Mouse (Mus musculus) frontal cortex, adult (tissue): ENCODE results near the gene Dpp7.

ENCODE experiments used
- ATAC-seq: cut with Nextera tagmentation; 2 replicates; pipeline ENCODE4 v1.9.2; 2017; ENCODE audit warnings: mild to moderate bottlenecking, moderate library complexity, mixed read lengths; ENCODE audit not compliant: low TSS enrichment

Gene Dpp7

DNA sequence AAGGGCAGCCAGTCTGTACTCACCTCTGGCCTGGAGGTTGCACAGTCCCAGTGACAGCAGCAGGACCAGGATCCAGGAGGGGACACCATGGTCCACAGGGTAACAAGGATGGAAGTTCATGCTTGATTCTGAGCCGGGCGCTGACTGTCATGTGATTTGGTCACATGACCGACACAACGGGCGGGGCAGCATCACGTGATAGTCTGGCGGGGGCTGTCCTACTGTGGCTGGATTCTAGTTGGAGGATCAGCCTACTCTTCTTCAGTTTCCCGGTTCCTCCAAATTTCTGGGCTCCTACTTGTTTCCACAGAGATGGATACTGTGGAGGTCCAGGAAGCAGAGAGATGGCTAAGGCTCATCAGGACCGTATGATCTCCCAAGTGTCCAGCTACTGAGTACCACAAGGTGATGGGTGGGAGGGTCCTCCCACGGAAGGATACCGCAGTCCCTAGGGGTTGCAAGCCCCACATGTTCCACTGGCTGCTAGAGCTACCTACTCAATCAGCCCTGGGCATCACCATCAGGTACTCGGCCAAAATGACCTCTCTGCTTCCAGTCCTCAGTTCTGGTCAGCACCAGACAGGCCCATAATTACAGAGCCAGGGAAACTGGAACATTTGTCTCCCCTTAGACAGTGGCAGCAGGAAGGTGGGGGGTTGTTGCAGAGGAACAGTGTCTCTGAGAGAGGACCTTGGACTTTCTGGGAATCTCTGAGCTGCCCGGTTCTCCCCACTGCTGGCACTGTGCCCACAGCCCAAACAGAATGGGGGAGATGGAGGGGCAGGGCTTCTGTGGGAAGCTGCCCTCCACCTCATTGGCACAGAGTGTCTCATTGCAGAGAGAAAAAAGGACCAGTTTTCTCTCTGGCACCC, at the start of gene Dpp7:
Dpp7 (minus strand) TSS at position 152 of the 872 bp plus-strand sequence.
- ATAC-seq, result peak; percentile 66

DNA sequence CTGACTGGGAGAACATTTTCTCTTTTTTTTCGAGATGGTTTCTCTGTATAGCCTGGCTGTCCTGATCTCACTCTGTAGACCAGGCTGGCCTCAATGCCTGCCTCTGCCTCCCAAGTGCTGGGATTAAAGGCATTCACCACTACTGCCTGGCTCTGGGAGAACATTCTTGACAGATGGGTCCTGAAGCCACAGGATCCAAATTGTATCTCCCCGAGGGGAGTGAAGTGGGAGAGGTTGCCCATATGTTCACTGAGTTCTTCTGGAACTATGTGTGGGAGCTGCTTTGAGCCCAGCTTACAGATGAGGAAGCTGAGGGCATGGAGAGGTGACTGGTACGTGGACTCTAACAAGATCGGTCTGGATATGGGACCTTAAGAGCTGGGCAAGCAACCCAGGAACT, 47.8 kb upstream of the Dpp7 start:
- no peak for ATAC-seq

DNA sequence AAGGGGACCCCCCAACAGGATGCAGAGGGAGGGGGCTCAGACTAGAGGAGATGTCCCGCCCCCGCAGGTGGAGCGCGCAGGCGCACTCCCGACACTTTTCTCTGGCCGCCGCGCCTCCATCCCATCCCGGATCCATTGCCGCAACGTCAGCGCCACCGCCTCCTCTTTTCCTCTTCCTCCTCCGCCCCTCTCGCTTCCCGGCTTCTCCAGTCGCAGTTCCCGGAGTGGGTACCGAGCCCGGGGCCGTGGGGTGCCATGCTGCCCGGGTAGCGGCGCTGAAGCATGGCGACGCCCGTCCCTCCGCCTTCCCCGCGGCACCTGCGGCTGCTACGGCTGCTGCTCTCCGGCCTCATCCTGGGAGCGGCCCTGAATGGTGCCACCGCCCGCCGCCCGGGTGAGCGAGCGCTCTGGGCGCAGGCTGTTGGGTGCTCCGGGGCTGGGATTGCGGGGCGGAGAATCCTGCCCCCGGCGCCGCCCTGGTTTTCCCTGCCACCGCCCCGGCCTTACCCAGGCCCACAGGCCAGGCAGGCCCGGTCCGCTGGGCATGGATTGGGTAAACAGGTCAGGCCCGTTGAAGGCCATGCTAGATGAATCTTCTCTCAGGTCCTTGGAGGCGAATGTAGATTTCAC, 46.9 kb upstream of the Dpp7 start:
- ATAC-seq, result peak; percentile 80

DNA sequence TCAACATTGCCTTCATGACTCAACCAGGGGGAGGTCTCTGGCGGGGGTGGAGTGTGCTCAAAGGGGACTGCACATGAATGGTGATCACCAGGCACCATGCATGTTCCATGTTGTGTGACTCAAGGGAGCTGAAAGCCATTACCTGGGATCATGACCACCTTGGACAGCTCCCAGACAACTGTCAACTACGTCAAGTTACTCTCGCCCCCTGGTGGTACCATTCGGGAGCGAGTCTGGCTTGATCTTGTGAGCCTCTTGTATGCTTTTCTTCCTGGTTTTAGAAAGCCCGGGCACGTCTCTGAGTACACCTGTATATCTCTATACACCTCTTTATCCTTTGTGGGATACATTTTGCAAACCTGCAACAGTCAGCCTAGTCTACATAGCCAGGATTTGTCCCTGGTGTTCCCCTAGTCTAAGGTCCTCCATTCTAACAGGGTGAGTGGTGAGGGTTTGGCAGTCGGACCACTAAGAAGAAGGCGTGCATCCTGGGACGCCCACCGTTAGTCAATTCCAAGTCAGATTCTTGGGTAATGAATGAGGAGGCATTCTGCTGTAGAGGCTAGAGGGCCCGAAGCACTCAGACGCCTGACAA, 46.3 kb upstream of the Dpp7 start:
- ATAC-seq, result peak; percentile 27; the same call in 1 of the 2 replicates

DNA sequence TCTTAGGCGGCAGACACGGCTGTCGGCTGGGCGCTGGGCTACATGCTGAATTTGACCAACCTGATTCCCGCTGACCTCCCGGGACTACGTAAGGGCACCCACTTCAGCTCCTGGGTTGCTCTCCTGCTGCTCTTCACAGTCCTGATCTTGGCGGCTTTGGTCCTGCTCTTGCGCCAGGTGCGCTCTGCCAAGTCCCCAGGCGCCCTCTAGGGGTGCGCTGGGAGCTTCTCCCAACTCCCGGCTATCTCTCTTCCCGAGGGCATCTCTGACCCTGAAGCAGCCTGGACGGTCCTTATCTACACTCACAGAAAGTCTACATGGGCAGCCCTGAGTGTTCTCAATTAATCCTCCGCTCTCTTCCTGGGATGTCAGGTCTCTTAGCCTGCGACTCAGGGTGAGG, 44.6 kb upstream of the Dpp7 start:
- ATAC-seq, result no peak

DNA sequence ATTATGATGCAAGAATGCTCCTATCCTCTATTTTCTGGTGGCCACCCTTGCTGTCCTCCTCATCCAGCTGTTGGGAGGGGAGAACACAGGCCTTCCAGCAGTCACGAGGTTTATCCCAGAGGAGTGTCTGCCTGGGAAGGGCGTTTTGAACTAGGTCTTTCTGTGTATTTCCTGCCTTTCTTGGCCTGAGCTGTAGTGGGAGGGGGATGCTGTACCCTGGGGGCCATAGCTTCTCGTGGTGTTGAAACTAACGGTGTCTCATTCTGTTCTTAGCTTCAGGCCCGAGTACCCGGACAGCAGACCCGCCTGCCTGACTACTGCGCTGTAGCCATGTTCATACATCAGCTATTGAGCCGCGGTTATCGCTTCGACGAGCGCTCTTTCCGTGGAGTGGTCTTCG, 44.1 kb upstream of the Dpp7 start:
- no peak for ATAC-seq

DNA sequence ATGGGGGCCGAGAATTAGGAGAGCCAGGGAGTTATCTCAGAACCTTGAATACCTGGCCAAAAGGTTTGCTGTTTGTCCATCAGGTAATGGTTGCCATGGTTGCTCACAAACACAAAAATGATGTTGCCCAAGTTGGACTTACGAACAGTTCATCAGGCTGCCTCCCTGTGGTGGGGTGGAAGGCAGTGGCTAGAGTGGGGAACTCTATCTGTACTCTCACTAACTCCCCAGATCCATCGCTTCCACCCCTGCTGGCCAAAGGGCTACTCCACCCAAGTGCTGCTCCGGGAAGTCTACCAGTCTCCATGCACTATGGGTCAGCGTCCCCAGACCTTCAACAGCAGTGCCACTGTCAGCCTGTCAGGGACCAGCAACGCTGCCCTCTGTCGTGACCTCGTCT, 42.9 kb upstream of the Dpp7 start, which contains the start of gene Npdc1:
Npdc1 (plus strand) TSS at position 301 of the 400 bp plus-strand sequence.
- no peak for ATAC-seq

DNA sequence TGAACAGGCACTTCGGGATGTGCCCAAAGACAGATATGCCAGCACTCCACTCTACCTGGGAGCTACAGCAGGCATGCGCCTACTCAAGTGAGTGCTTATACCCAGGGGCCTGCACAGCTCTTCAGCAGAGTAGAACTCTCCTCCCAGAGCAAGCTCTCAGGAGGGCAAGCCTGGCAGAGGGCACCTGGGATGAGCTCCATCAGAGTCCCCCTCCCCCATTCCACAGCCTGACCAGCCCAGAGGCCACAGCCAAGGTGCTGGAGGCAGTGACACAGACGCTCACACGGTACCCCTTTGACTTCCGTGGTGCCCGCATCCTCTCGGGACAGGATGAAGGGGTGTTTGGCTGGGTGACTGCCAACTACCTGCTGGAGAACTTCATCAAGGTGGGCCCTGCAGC, 41.9 kb upstream of the Dpp7 start:
- no peak for ATAC-seq

DNA sequence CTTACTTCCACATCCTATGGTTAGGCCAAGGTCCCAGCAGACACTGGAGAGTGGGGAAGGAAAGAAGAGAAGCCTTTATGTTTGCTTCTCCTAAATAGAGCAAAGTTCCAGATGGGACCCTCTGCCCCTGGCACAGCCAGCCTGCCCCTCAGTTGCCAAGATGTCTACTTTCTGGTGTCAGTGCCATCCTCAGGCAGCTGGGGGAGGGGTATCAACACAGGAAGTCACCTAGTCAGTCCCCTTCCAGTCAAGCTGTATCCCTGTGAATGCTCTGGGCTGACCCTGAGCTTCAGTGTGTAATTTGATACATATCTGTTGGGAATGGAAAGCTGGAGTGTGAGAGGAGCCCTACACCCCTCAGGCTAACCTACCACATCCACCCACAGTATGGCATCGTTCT, 40.9 kb upstream of the Dpp7 start:
- ATAC-seq, result no peak

DNA sequence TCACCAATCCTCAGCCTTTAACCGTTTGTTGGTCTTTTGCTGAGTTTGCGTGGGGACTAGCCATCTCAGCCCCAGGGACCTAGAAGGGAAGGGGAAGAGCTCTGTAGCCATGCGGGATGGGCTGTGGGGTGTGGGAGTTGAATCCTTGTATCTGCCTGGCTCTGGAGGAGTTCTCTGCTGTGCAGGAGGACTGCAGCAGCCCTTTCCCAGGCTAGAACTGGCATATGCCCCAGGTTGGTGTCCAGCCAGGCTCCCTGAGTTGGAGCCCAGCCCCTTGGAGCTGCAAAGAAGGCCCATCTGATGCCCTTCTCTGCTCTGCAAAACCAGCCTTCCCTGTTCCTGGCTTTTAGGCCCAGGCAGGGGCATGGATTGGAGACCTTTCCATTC, 40.4 kb upstream of the Dpp7 start:
- 0 out of 2 replicates have a peak, but pooled peaks have one; percentile 20 for ATAC-seq

DNA sequence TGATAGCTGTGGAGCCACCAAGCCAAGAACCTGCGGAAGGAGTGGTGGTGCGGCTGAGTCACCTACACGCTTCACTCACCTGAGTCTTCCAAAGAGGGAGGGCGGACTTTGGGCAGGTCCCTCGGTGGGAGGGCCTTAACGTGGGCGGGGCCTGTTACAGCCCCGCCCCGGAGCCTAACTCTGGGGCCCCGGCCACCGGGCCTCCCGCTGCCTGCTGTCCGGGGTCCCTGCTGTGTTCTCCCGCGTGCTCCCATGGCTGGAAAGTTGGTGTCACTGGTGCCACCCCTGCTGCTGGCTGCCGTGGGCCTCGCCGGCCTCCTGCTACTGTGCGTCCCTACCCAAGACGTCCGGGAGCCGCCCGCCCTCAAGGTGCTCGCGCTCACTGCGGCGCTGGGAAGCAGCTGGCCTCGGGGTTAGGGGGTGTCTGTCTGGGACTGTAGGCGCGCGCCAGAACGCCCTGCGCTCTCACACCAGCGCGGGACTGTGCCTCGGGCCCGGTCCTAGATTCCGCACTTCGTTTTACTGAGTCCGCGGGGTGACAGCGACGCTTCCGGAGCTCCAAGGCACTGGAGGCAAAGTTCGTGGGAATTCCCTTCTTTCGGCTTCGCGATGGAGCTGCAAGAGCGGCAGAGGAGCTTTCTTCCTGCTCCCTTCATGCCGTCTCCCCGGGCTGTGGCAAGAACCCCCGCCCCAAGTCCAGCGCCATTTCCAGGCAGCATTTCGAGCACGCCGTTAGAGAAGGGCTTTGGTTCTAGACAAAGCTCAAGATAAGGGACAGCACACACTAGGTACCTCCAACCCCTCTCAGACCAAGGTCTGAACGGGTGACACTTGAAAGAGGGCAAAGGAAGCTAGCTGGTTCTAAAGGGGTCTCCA, 39.8 kb upstream of the Dpp7 start, which contains the start of gene Entpd2:
Entpd2 (plus strand) TSS at position 154 of the 876 bp plus-strand sequence.
- ATAC-seq, result peak; percentile 43

DNA sequence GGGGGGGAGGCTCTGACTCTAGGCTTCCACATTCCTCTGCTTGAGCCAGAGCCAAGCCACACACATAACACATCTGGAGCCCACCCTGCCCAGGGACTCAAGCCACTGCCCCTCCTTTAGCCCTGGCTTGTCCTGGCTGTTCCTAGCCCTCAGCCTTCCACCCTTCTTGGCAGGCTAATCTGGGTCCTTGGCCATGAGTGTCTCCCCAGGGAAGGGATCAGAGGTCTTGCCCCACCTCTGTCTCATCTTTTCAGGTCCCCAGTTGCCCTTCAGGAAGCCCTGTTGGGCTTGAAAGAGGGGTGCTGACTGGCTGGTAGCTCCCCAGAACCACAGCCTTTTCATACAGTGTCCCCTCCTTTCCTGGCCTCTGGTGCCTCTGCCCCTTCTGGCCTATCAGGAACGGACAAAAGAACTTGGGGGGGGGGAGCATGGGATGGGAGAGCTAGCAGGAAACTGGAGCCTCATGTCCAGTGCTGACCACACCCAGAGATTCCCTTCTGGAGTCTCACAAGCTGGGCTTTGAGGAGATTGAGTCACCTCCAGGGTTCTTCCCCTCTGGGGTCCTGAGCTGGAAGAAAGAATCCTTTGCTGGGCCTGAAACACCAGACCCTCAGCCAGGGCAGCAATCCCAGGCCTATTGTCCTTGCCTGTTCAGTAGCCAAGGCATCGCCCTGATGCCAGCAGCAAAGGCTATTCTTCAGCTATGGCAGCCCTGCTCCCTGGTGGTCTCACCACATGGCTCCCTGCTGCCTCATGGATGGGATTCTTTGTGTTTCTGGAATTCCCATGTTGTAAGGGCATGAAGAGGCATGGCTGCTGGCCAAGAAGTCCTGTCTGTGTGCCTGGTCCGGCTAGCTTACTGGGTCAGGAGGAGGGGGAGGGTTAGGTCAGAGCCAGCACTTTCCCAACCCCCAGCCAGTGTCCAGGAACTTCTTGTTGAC, 38.4 kb upstream of the Dpp7 start:
- ATAC-seq, result 0 out of 2 replicates have a peak, but pooled peaks have one; percentile 16

DNA sequence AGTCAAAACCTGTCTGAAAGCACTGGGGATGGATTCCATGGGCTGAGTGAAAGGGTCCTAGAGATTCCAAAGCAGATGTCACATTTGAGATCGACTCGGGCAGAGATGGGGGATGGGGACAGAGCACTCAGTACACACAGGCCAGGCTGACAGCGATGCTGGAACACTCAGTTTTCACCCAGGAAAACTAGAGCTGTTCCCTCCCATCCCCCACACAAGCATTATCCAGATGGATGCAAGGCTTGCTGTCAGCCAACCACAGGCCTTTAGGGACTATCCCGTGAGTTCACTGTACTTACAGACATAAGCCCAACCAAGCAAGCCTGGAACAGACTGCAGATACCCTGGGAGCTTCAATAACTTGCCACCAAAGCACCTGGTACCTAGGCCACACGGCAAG, 35.1 kb upstream of the Dpp7 start:
- no peak for ATAC-seq

DNA sequence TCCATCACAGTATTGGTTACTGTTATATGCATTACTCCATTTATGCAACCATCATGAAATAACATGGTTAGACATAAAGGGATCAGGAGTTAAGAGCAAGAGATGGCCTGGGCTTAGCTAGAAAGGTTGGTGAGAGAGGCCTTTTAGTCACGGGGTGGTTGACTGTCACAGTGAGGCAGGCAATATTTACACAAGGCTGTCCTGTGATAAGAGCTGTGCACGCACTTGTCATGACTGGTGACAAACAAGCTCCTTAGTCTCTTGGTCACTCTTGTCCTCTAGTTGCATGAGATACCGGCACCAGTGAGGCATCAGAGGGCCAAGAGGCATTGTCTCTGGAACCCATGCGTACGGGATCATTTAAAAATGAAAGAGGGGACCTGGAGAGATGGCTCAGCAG, 28.3 kb upstream of the Dpp7 start:
- no peak for ATAC-seq

DNA sequence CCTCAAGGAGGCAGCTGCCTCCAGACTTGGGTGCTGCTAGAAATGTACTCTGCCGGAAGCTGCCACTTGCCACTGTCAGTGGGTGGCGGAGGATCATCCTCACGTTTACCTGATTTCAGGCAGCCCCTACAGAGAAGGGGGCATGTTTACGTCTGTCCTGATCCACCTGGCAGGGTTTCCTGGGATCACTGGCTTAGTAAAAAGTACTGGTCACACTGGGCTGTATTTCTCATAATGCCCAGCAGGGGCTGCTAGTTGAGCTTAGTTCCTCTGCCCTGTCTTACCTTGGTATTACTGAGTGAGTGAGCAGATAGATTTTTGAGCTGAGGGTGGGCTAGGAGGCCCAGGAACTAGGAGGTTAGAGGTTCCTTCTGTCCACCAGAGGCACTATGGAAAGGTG, 20.4 kb upstream of the Dpp7 start:
- ATAC-seq, result peak; percentile 36; the same call in 1 of the 2 replicates

DNA sequence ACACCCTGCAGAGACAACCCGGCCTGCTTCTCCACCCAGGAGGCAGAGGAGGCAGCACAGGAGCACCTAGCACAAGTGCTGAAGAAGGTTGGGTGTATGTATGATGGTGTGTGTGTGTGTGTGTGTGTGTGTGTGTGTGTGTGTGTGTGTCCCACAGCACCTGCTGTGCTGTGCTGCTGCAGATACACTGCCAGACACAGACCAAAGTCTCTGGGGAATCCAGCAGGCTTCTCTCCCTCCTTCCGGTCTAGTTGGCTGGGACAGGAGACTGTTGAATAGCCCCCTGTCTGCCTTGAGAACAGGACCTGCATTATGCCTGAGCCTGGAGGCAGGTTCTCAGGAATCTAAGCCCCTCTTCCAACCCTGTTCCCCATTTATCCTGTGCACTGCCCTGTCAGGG, 17.3 kb upstream of the Dpp7 start:
- no peak for ATAC-seq

DNA sequence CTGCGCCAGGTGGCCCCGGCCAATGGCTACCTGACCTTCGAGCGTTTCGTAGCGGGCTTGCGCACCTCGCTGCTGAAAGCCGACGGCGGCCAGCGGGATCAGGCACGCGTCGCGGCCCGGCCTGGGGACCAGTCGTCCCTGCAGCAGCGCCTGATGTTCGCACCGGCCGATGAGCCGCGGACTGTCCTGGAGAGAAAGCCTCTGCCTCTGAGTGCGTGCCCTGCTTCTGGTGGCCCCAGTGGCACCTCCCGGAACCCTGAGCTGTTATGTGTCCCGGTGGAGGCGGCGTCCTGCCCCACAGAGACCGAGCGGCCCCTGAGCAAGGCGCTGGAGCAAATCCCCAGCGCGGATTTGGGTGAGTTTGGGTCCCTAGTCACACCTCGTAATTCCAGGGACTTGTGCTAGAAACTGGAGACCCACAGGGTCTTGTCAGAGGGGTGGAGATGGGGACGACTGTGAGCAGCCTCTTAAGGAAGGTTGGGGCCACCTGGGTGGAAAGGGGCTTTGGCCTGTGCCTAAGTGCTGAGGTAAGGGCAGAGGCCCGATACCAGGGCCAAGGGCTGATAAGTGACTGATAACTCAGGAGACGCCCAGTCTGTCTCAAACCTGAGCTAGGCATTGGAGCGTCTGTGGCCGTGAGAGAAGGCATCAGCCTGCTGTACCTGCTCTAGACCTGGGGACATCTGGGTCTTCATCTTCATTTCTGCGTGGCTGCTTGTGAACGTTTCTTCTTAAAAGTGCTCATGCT, 16.7 kb upstream of the Dpp7 start:
- no peak for ATAC-seq

DNA sequence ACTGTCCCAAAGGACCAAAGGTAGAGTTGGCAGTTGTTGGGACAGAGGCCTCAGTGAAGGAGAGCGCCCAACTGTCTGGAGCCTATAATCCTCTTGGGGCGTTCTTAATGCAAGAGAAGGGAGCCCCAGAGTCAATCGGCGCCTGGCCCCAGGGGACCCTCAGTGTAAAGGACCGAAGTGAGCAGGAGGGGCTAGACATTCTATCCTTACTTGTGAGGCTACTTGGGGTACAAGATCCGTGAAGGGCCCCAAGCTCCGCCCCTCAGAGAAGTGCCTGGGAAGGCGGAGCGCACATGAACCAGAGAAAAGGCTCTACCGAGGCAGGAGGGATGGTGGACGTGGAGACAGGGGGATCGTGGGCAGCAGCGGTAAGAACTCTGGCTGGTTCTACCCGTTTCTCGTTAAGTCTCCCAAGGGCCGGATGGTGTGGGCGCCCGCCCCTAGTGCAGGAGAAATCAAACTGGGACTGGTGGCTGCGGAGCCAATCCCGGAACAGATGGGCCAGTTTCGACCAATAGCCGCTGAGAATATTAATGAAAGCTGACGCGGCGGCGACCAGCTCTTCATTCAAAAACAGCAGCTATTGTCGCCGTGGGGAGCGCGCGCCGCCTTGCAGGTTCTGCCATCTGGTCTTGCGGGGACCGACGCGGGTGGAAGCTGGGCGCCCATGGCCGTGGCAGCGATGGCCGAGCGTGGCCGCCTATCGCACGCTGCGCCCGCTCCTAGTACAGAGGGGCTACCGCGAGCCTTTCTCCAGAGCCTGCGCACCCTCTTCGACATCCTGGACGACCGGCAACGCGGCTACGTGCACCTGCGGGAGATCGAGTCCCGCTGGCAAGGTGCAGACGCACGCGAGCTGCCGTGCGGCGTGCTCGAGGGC, 15.8 kb upstream of the Dpp7 start, which contains the start of gene Sapcd2:
Sapcd2 (plus strand) TSS at position 558 of the 880 bp plus-strand sequence.
- peak; percentile 98 for ATAC-seq

DNA sequence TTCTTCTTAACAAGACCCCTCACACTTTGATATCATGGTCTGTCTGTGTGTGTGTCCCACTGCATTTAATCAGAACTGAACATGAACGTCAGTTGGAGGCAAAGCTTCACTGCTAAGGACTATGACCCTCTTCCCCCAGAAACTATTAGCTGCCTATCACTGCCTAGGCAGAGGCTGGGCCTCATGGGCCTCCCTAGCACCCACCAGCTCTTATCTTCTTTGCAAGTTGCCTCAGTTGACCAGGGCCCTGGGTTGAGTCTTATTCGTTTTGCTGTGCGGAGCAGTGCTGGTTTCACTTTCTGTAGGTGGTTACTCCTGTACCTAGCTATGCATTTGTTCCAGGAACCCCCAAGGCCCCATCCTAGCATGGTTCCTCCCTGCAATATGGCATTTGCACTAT, 13.8 kb upstream of the Dpp7 start:
- no peak for ATAC-seq
